Mouse (Mus musculus) heart, embryonic 16.5 days (tissue): ENCODE data around the gene Vps39. TPM values are rescaled to one million over a fixed set of nuclear protein-coding genes. Genes with fewer than 3 reads are reported as not detected.

Experiments
- ATAC-seq: fragments of 200-750 bp; cut with Nextera tagmentation; replicated peaks from 2 replicates; pipeline ENCODE4 v1.8.0; 2017; ENCODE audit warnings: moderate number of reproducible peaks; ENCODE audit not compliant: insufficient read depth, low FRiP score; ENCODE audit errors: extremely low read depth
- H3K27ac ChIP-seq: fragments of 300-500 bp; sonication (generic); 2 replicates; pipeline ENCODE4 v1.5.1; 2014; ENCODE audit warnings: mild to moderate bottlenecking, low read length, control low read depth, moderate library complexity
- H3K27me3 ChIP-seq: fragments of 300-500 bp; sonication (generic); 2 replicates; pipeline ENCODE4 v1.6.1; 2014; ENCODE audit warnings: low read length, mixed read lengths; ENCODE audit not compliant: control insufficient read depth, insufficient read depth
- H3K36me3 ChIP-seq: fragments of 300-500 bp; sonication (generic); 2 replicates; pipeline ENCODE4 v1.6.1; 2014; ENCODE audit not compliant: control insufficient read depth, insufficient read depth
- H3K4me1 ChIP-seq: fragments of 300-500 bp; sonication (generic); 2 replicates; pipeline ENCODE4 v1.6.1; 2014; ENCODE audit warnings: low read length, mixed read lengths; ENCODE audit not compliant: control insufficient read depth, insufficient read depth
- H3K4me2 ChIP-seq: fragments of 300-500 bp; sonication (generic); 2 replicates; pipeline ENCODE4 v1.6.1; 2014; ENCODE audit warnings: low read depth, mild to moderate bottlenecking, control low read depth, low read length
- H3K4me3 ChIP-seq: fragments of 300-500 bp; sonication (generic); 2 replicates; pipeline ENCODE4 v1.5.1; 2014; ENCODE audit warnings: mild to moderate bottlenecking, control low read depth, low read length
- H3K9ac ChIP-seq: fragments of 300-500 bp; sonication (generic); 2 replicates; pipeline ENCODE4 v1.6.1; 2014; ENCODE audit warnings: low read length, control low read depth
- H3K9me3 ChIP-seq: fragments of 300-500 bp; sonication (generic); replicated peaks from 2 replicates; pipeline ENCODE4 v1.6.1; 2016; ENCODE audit warnings: low read length; ENCODE audit not compliant: control insufficient read depth
- WGBS: fragments of 180-500 bp; shearing (Covaris S2); extraction: QIAGEN DNeasy Blood & Tissue Kit; methylation state at CpG from one replicate; pipeline ENCODE4 v1.1.7; 2014; 5-methylcytosine and 5-hydroxymethylcytosine counted together
- polyA plus RNA-seq: library from polyadenylated mRNA; unstranded; fragments of >200 nt; fragmentation: Nextera tagmentation; extraction: Ambion mirVana; gene quantifications from 2 replicates; pipeline ENCODE4 v1.2.1, GENCODE M21; 2015

Vps39 gene
- polyA plus RNA-seq, 1 experiment from 2014 or later: 19.9 TPM

DNA sequence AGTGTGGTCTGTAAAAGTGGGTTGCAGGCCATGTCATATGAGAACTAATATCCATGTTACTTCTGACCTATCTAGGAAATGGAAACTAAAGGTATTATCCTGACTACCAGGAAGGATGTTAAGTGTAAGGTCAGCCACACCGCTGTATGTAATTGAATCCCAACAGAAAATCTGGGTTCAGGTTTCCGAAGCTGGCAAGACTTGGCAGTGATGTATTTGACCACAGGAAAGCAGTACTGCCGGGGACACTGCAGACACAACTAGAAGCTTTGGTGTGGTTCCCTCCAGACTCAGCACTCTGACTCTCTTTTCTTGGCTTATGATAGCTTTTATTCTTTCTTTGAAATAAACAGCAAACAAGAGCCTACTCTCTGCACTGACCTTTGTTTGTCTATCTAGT lies 13.6 kb upstream of the Vps39 start:
- WGBS: 88% methylated on average over 3 of the region's 3 CpGs
- Histone ChIP-seq H3K4me3 (no peak overlapping the region), H3K27me3 (no peaks in the 10 kb centered on the region), H3K9ac (no peak overlapping the region), H3K36me3 (peaks cover 50% of the 10 kb centered on the region), H3K4me2 (no peak overlapping the region), H3K4me1 (no peaks in the 10 kb centered on the region), H3K27ac (no peak overlapping the region), H3K9me3 (no peaks in the 10 kb centered on the region)
- no peak for ATAC-seq

DNA sequence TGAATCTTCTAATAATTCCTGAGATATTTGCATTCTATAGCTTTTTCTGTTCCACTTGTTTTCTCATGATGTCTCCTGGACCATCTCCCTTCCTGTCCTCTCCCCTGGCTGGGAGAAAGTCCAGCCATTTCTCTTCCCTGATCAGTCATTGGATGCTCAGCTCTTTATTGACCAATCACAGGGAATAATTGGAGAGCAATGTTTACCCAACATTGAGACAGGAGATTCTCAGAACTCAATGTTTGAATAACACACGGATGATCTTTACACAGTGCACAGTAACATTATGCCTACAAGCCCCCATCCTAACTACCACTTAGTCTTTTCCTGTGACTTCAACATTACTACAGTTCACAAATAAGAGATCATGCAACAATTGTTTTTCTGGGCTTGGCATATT lies 7.5 kb upstream of the Vps39 start:
- Histone ChIP-seq H3K4me3 (no peak overlapping the region), H3K4me2 (no peak overlapping the region), H3K27me3 (no peaks in the 10 kb centered on the region), H3K9ac (no peak overlapping the region), H3K9me3 (no peaks in the 10 kb centered on the region), H3K36me3 (peaks cover 43% of the 10 kb centered on the region), H3K4me1 (no peaks in the 10 kb centered on the region), H3K27ac (no peak overlapping the region)
- WGBS: 71% methylated on average over 1 of the region's 1 CpGs
- no peak for ATAC-seq

- 44% methylated on average over 5 of the region's 5 CpGs for WGBS
- no peak overlapping the region; the same call in 1 of the 2 replicates for H3K9ac ChIP-seq
- H3K4me3 ChIP-seq: no peak overlapping the region
- peaks cover 12% of the 10 kb centered on the region for H3K4me1 ChIP-seq
- no peak overlapping the region for H3K27ac ChIP-seq
- H3K4me2 ChIP-seq: no peak overlapping the region
- no peaks in the 10 kb centered on the region for H3K27me3 ChIP-seq
- peaks cover 29% of the 10 kb centered on the region for H3K36me3 ChIP-seq
- no peaks in the 10 kb centered on the region for H3K9me3 ChIP-seq
- ATAC-seq: no peak
Observed at GRCm38 (mm10) chr2:120351321-120351720, 1.6 kb downstream of the Vps39 start.

DNA sequence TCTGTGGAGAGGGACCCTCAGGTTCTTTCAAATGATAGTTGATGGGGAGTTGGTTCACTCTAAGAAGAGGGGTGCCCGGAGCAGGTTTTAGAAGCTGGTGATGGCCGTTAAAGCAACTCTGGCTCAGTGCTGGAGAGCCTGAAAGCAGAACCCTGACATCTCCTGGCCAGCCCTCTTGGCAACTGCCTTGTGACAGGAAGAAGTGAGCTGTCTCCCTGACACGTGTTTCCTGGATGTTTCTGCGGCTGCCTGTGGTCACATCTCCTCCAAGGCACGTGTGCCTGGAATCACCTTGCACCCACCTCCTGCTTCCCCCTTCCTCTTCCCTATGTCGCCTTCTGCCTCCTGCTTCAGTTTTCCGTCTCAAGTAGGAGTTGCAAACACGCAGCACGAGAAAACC lies 4.8 kb downstream of the Vps39 start:
- H3K4me2 ChIP-seq: no peak overlapping the region
- no peak overlapping the region for H3K27ac ChIP-seq
- 69% methylated on average over 9 of the region's 9 CpGs for WGBS

GRCm38 (mm10) chr2:120341741-120342140 lies 11.2 kb downstream of the Vps39 start:
- no peak overlapping the region for H3K4me2 ChIP-seq
- peaks cover 38% of the 10 kb centered on the region for H3K36me3 ChIP-seq
- H3K27me3 ChIP-seq: no peaks in the 10 kb centered on the region
- no peak for ATAC-seq
- H3K9me3 ChIP-seq: no peaks in the 10 kb centered on the region
- no peak overlapping the region for H3K27ac ChIP-seq
- H3K4me1 ChIP-seq: no peaks in the 10 kb centered on the region
- no peak overlapping the region for H3K4me3 ChIP-seq
- 90% methylated on average over 1 of the region's 1 CpGs for WGBS
- H3K9ac ChIP-seq: no peak overlapping the region

More for the DNA sequence above, 4.8 kb downstream of the Vps39 start:
- Histone ChIP-seq H3K9ac (no peak overlapping the region), H3K36me3 (peaks cover 28% of the 10 kb centered on the region), H3K4me3 (no peak overlapping the region), H3K9me3 (no peaks in the 10 kb centered on the region), H3K27me3 (no peaks in the 10 kb centered on the region), H3K4me1 (peaks cover 12% of the 10 kb centered on the region)
- no peak for ATAC-seq

GRCm38 (mm10) chr2:120337886-120338285 lies 15.1 kb downstream of the Vps39 start:
- H3K9me3 ChIP-seq: no peaks in the 10 kb centered on the region
- no peaks in the 10 kb centered on the region for H3K27me3 ChIP-seq
- no peak overlapping the region for H3K4me2 ChIP-seq
- ATAC-seq: no peak
- no peaks in the 10 kb centered on the region for H3K4me1 ChIP-seq
- no peak overlapping the region for H3K4me3 ChIP-seq
- H3K27ac ChIP-seq: no peak overlapping the region
- 68% methylated on average over 2 of the region's 2 CpGs for WGBS
- peaks cover 26% of the 10 kb centered on the region for H3K36me3 ChIP-seq
- H3K9ac ChIP-seq: no peak overlapping the region

DNA sequence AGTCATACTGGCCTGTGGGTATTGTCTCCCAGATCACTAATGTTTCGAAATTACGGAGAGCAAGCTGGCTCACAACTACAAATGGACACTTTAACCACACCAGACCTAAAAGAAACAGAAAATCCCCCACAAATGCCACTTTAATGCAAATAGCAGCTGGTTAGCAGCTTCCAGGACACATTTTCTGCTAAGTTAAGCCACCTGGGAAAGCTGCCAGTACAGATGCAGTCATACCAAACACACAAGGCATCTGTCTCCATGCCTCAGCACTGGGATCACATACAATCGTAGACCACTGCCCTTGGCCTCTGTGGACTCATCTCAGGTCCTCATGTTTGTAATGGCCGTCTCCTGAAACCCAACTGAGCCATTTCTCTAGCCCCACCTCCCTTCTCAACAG lies 21.4 kb downstream of the Vps39 start:
- Histone ChIP-seq H3K36me3 (peaks cover 32% of the 10 kb centered on the region), H3K27ac (no peak overlapping the region), H3K4me2 (no peak overlapping the region), H3K4me3 (no peak overlapping the region), H3K4me1 (no peaks in the 10 kb centered on the region), H3K27me3 (no peaks in the 10 kb centered on the region), H3K9ac (no peak overlapping the region), H3K9me3 (no peaks in the 10 kb centered on the region)
- no peak for ATAC-seq
- WGBS: 80% methylated on average over 4 of the region's 4 CpGs

GRCm38 (mm10) chr2:120315077-120315476 lies 37.9 kb downstream of the Vps39 start:
- Histone ChIP-seq H3K9ac (no peak overlapping the region), H3K4me1 (no peaks in the 10 kb centered on the region), H3K4me3 (no peak overlapping the region), H3K36me3 (peaks cover 23% of the 10 kb centered on the region), H3K27me3 (no peaks in the 10 kb centered on the region), H3K9me3 (no peaks in the 10 kb centered on the region), H3K4me2 (no peak overlapping the region), H3K27ac (no peak overlapping the region)
- no peak for ATAC-seq
- WGBS: 68% methylated on average over 4 of the region's 4 CpGs

DNA sequence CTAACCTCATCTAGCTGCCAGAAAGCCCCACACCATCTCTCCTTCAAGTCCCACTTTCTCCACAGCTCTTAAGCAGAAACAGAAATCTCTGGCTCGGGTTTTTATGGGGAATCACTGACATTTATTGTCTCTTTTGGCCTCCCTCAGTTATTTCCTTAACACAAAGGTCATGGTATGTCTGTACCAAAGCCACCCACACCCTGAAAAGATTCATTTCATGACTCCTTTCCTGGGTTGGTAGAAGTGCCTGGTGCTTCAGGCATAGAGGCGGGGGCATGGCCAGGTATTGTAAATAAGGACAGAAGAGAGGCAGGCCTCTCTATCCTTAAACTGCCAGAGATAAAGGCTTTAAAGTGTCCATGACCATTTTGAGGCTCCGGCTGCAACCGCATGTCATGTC lies 38.5 kb downstream of the Vps39 start:
- Histone ChIP-seq H3K4me1 (no peaks in the 10 kb centered on the region), H3K36me3 (peaks cover 23% of the 10 kb centered on the region), H3K27ac (no peak overlapping the region), H3K4me2 (no peak overlapping the region), H3K9ac (no peak overlapping the region), H3K9me3 (no peaks in the 10 kb centered on the region), H3K27me3 (no peaks in the 10 kb centered on the region), H3K4me3 (no peak overlapping the region)
- no peak for ATAC-seq
- WGBS: 78% methylated on average over 4 of the region's 4 CpGs

GRCm38 (mm10) chr2:120313976-120314375 lies 39.0 kb downstream of the Vps39 start, which contains the start of gene Pla2g4f:
Gene Pla2g4f, minus strand, starts transcription at chr2:120314165.
- ATAC-seq: no peak
- peaks cover 18% of the 10 kb centered on the region for H3K36me3 ChIP-seq
- 36% methylated on average over 3 of the region's 3 CpGs for WGBS
- H3K27me3 ChIP-seq: no peaks in the 10 kb centered on the region
- no peak within 1 kb of the TSS for H3K4me3 ChIP-seq
- no peaks in the 10 kb centered on the region for H3K4me1 ChIP-seq
- H3K4me2 ChIP-seq: no peak within 1 kb of the TSS
- no peak within 1 kb of the TSS for H3K9ac ChIP-seq
- H3K9me3 ChIP-seq: no peaks in the 10 kb centered on the region
- no peak within 1 kb of the TSS for H3K27ac ChIP-seq
